Mouse (Mus musculus): ENCODE data around the gene Pilrb2.

Pilrb2 gene

DNA sequence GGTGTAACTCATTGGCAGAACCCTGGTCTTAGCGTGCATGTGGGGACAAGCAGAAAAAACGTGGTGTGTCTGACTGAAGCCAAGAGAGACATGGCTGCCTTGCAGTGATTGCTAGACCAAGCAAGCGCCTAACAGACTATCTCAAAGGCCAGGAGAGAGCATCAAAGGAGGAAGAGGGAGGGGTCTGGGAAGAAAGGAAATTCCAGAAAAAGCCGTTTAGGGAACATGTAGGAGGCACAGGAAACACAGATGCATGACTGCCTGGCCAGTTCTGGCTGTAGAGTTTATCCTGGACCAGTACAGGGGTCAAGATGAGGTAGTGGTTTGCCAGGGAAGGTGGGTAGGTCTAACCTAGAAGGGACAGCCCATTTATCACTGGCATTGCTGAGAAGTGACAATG lies 38.1 kb downstream of the Pilrb2 start:
- no peak for DNase-seq (ENCODE audit: low spot score)

DNA sequence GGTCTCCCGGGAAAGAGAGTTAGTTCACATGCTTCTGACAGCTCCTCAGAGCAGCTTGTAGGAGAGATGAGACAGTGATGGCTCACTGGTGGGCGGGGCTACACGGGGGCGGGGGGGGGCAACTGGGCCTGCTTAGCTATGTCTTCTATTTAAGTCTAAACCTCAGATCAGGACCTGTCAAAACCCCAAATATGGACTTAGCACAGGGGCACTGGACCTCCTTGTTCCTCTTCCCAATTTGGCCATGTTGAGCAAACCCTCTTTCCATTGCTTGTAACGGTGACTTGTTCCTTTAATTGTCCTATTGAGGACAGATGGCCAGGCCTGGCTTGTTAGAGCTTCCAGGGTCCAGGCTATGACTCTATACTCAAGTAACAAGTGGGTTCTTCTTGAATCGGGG lies 40.1 kb downstream of the Pilrb2 start:
- no peak for DNase-seq (ENCODE audit: low spot score)

DNA sequence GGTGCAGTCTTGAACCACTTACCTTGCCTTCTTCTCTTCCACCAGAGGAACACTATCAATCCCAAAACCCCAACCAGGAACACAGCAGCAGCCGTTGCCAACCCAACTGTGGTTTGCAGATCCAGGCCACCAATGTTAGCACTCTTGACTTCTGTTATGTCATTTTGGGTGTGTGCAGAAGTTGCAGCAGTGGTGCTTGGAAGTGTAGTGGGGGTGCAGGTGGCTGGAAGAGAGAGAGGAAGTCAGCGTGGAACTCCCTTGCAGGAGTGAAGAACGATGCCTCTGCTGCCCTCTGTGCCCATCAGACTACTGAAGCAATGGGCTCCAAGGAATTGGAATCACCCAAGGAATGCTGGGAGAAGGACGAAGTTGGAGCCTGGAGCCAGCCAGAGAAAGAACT lies 40.5 kb downstream of the Pilrb2 start:
- no peak for DNase-seq (ENCODE audit: low spot score)

DNA sequence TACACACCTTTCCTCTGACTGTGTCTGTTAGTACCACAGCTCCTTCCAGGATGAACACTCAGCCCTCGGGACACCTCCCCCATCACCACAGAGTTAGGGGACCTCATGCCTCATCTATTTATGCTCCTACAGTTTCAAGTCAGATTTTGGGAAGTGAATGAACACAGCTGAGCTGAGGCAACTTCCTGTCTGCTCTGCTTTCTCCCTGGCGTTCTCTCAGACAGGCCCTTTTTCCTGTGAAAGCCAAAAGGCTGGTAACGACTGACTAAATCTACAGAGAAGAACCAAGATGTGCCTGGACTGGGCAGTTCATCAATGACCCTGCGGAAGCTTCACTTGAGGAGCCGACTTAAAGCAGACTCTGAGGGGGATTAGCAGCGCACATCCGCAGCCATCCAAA lies 41.4 kb downstream of the Pilrb2 start:
- DNase-seq (ENCODE audit: low spot score) = no peak

- DNase-seq (ENCODE audit: low spot score) = no peak
Measured at GRCm38 (mm10) chr5:137828694-137829093, 42.9 kb downstream of the Pilrb2 start.

DNA sequence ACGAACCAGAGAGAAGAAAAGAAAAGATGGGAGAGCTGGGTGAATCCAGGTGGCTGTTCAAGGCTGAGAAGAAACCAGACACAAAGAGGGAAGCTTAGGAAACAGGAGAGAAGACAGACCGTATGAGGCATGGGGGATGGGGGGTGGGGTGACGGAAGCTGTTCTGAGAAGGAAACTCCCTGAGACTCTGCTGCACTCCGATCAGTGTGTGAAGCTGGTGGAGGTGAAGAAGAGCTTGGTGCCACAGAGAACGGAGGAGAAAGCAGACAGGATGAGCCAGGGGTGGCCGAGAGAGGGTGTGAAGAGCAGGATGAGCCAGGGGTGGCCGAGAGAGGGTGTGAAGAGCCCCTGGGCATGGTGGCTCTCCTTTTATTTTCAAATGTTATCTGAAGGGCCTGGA lies 45.2 kb downstream of the Pilrb2 start:
- DNase-seq (ENCODE audit: low spot score) = no peak

- DNase-seq (ENCODE audit: low spot score) = no peak
Measured at GRCm38 (mm10) chr5:137825971-137826370, 45.6 kb downstream of the Pilrb2 start.

- DNase-seq (ENCODE audit: low spot score) = no peak
Measured at GRCm38 (mm10) chr5:137825030-137825429, 46.6 kb downstream of the Pilrb2 start.

DNA sequence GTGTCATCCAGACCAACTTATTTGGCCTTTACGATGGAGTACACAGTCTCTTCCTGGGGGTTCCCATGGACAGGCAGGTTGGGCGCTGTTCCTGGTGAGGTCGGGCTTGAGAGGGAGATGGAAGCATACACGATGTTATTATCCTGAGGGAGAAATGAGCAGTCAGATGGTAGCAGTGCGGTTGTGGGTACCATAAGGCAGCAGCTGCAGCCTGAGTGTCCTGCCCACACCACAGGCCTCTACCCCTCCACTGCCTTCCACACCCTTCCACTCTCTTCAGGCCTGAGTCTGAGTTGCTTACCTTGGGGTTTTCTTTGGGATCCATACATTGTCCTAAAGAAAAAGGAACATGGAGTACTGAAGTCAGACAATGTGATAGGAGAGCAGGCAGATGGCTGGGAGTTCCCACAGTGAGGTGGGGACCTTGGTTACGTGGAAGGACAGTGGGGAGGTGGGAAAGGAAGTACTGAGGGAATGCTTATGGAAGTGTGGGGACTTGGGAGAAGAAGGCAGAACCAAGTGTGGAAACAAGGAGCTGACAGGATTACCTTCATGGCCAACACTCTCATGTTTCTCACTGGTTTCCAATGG lies 48.1 kb downstream of the Pilrb2 start:
- DNase-seq (ENCODE audit: low spot score) = no peak

DNA sequence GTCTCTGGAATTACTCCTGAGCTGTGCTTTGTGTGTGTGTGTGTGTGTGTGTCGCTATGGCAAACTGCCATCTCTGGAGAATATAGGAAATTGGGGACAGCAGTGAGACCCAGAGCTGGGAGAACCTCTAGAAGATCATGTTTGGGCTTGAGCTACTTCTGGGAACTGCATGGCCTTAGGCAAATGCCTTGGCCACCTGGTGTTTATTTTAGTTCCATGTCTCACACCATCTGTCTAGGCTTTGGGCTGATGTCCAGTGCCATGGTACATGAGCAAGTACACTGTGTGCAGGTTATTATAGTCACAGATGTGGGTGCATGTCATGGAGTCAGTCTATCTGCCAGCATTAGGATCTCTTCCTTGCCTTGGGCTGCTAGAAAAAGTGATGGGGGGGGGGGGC lies 49.0 kb downstream of the Pilrb2 start:
- no peak for DNase-seq (ENCODE audit: low spot score)

- DNase-seq (ENCODE audit: low spot score) = no peak
Measured at GRCm38 (mm10) chr5:137822126-137822525, 49.5 kb downstream of the Pilrb2 start.

DNA sequence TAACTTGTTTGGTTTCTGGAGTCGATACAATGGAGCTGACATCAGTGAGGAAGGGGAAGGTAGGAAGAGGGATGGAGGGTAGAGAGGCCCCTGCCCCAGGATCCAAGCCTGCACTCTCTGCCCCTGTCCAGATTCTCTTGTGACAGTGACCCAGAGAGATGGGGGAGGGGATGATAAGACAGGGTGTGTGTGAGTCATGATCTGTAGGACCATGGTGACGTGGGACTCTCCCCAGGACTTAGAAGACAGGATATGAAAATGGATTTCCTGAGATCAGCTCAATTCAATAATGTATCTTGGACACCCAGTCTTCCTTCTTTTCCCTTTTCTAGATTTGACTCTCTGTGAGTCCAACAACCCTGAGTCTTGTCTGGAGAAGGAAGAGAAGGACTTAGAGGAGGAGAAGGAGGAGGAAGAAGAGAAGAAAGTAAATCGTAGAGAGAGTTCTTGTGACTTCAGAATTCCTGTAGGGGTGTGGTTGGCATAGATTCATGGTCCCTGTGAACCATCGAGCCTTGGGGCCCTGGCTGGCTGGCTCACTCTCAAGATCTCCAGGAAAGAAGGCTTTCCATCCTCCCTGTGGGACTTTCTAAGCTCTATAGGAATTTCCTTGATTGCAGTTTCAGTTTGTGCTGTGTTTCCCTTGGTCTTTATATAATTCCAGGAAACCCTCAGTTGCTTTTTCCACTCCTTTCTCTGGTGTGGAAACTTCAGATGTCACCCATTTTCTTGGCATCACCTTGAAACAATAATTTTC lies 54.0 kb downstream of the Pilrb2 start:
- no peak for DNase-seq (ENCODE audit: low spot score)
